Comparison of ENCODE assay signal across 17 mouse cellular contexts in genomic region chr2:22028569-22028968, GRCm38 (mm10).
A peak's percentile ranks its signal among the peaks of the same experiment; 100 is the strongest.
DNase-seq lines count a peak whose midpoint lies in the region; ATAC-seq and TF ChIP-seq lines count a peak whose summit lies in the region.
"Had no signal": no experiment of that assay in that cellular context is flagged by ENCODE, and none has a peak within 500 bp of the region (broad histone marks: within the 10 kb centered on the region; RNA-seq: fewer than 3 reads in every experiment).

No protein-coding gene starts in this region.

- peak overlapping the region; percentile 65; the same call in 1 of the 2 replicates for H3K27ac ChIP-seq in forebrain, embryonic 10.5 days
- no peak overlapping the region for H3K27ac ChIP-seq in forebrain, embryonic 16.5 days (ENCODE audit: low read length)
- peak overlapping the region; percentile 87 for H3K27ac ChIP-seq in forebrain, embryonic 13.5 days
- peak overlapping the region; percentile 89 for H3K27ac ChIP-seq in hindbrain, embryonic 13.5 days
- H3K27ac ChIP-seq in midbrain, embryonic 15.5 days: peak overlapping the region; percentile 71
- no peak overlapping the region for H3K27ac ChIP-seq in lung, postnatal 0 days (ENCODE audit: low read length)
- no peak overlapping the region for H3K27ac ChIP-seq in heart, embryonic 11.5 days (ENCODE audit: low read depth, low read length)
- H3K27ac ChIP-seq: gastrocnemius, adult 2 months; intestine, embryonic 15.5 days had no signal

- no peak for DNase-seq in forebrain, embryonic 10.5 days (ENCODE audit: extremely low spot score, low spot score)
- DNase-seq in lung, postnatal 0 days (ENCODE audit: low spot score): no peak
- no peak for DNase-seq in T-cell, adult 2 months (ENCODE audit: low spot score)
- DNase-seq: adrenal gland, postnatal 25 days; gastrocnemius, adult 2 months; liver; lung, postnatal 10 days; right cerebral cortex, postnatal 25 days; thymus, adult 2 months had no signal

- 81% methylated on average over 1 of the region's 1 CpGs for WGBS in forebrain, embryonic 10.5 days
- 51% methylated on average over 1 of the region's 1 CpGs for WGBS in forebrain, embryonic 16.5 days
- whole genome bisulfite sequencing in forebrain, embryonic 13.5 days: 55% methylated on average over 1 of the region's 1 CpGs
- 85% methylated on average over 1 of the region's 1 CpGs for WGBS in hindbrain, embryonic 13.5 days
- 77% methylated on average over 1 of the region's 1 CpGs for WGBS in midbrain, embryonic 15.5 days
- 50% methylated on average over 1 of the region's 1 CpGs for WGBS in lung, postnatal 0 days
- WGBS in heart, embryonic 11.5 days (ENCODE audit: insufficient replicate concordance): 65% methylated on average over 1 of the region's 1 CpGs

- no peaks in the 10 kb centered on the region for H3K9me3 ChIP-seq in forebrain, embryonic 10.5 days
- H3K9me3 ChIP-seq in forebrain, embryonic 16.5 days (ENCODE audit: control insufficient read depth, low read length): no peaks in the 10 kb centered on the region
- no peaks in the 10 kb centered on the region for H3K9me3 ChIP-seq in forebrain, embryonic 13.5 days (replicated peaks)
- H3K9me3 ChIP-seq in hindbrain, embryonic 13.5 days: no peaks in the 10 kb centered on the region
- no peaks in the 10 kb centered on the region for H3K9me3 ChIP-seq in midbrain, embryonic 15.5 days
- H3K9me3 ChIP-seq in lung, postnatal 0 days (ENCODE audit: low read length): no peaks in the 10 kb centered on the region
- no peaks in the 10 kb centered on the region for H3K9me3 ChIP-seq in heart, embryonic 11.5 days (replicated peaks; ENCODE audit: control insufficient read depth, low read length)
- H3K9me3 ChIP-seq: heart, embryonic 12.5 days; intestine, embryonic 15.5 days; megakaryocyte, embryonic 14.5 days had no signal

- H3K4me3 ChIP-seq in forebrain, embryonic 10.5 days: no peak overlapping the region
- H3K4me3 ChIP-seq in forebrain, embryonic 16.5 days (replicated peaks; ENCODE audit: low read length): no peak overlapping the region
- H3K4me3 ChIP-seq in forebrain, embryonic 13.5 days: no peak overlapping the region
- no peak overlapping the region for H3K4me3 ChIP-seq in hindbrain, embryonic 13.5 days
- H3K4me3 ChIP-seq in midbrain, embryonic 15.5 days: no peak overlapping the region
- H3K4me3 ChIP-seq in lung, postnatal 0 days (ENCODE audit: low read depth, low read length): no peak overlapping the region
- H3K4me3 ChIP-seq in heart, embryonic 11.5 days (ENCODE audit: low read depth, low read length): no peak overlapping the region
- H3K4me3 ChIP-seq: gastrocnemius, adult 2 months; heart, embryonic 12.5 days; intestine, embryonic 15.5 days; megakaryocyte, embryonic 14.5 days had no signal

- TF ChIP-seq EP300 in lung, postnatal 0 days (IDR thresholded peaks at IDR 0.05): no peak

- H3K36me3 ChIP-seq in forebrain, embryonic 10.5 days (replicated peaks): no peaks in the 10 kb centered on the region
- no peaks in the 10 kb centered on the region for H3K36me3 ChIP-seq in forebrain, embryonic 16.5 days (ENCODE audit: control insufficient read depth, insufficient read depth)
- no peaks in the 10 kb centered on the region for H3K36me3 ChIP-seq in forebrain, embryonic 13.5 days (ENCODE audit: poor library complexity, severe bottlenecking)
- no peaks in the 10 kb centered on the region for H3K36me3 ChIP-seq in hindbrain, embryonic 13.5 days
- no peaks in the 10 kb centered on the region for H3K36me3 ChIP-seq in midbrain, embryonic 15.5 days (replicated peaks)
- no peaks in the 10 kb centered on the region for H3K36me3 ChIP-seq in lung, postnatal 0 days (ENCODE audit: insufficient read depth, low read length)
- no peaks in the 10 kb centered on the region for H3K36me3 ChIP-seq in heart, embryonic 11.5 days (ENCODE audit: control insufficient read depth, insufficient read depth, low read length)
- H3K36me3 ChIP-seq: heart, embryonic 12.5 days; intestine, embryonic 15.5 days had no signal

- TF ChIP-seq CTCF in lung, postnatal 0 days (IDR thresholded peaks at IDR 0.05): no peak

- H3K4me2 ChIP-seq in forebrain, embryonic 16.5 days (ENCODE audit: low read length): no peak overlapping the region
- no peak overlapping the region for H3K4me2 ChIP-seq in forebrain, embryonic 13.5 days
- H3K4me2 ChIP-seq in hindbrain, embryonic 13.5 days: no peak overlapping the region
- no peak overlapping the region for H3K4me2 ChIP-seq in midbrain, embryonic 15.5 days
- H3K4me2 ChIP-seq in lung, postnatal 0 days (replicated peaks; ENCODE audit: low read depth, low read length): no peak overlapping the region
- no peak overlapping the region for H3K4me2 ChIP-seq in heart, embryonic 11.5 days
- H3K4me2 ChIP-seq: heart, embryonic 12.5 days; intestine, embryonic 15.5 days had no signal

- H3K27me3 ChIP-seq in forebrain, embryonic 10.5 days (ENCODE audit: poor library complexity, severe bottlenecking): no peaks in the 10 kb centered on the region
- no peaks in the 10 kb centered on the region for H3K27me3 ChIP-seq in forebrain, embryonic 16.5 days (replicated peaks; ENCODE audit: control insufficient read depth, insufficient read depth, low read length)
- H3K27me3 ChIP-seq in forebrain, embryonic 13.5 days: no peaks in the 10 kb centered on the region
- H3K27me3 ChIP-seq in hindbrain, embryonic 13.5 days: no peaks in the 10 kb centered on the region
- H3K27me3 ChIP-seq in midbrain, embryonic 15.5 days (replicated peaks): no peaks in the 10 kb centered on the region
- H3K27me3 ChIP-seq in lung, postnatal 0 days (replicated peaks; ENCODE audit: insufficient read depth, low read length): no peaks in the 10 kb centered on the region
- no peaks in the 10 kb centered on the region for H3K27me3 ChIP-seq in heart, embryonic 11.5 days (ENCODE audit: control insufficient read depth, insufficient read depth, low read length)
- H3K27me3 ChIP-seq: heart, embryonic 12.5 days; intestine, embryonic 15.5 days; megakaryocyte, embryonic 14.5 days had no signal

- H3K9ac ChIP-seq in forebrain, embryonic 16.5 days (replicated peaks; ENCODE audit: low read depth, low read length): no peak overlapping the region
- no peak overlapping the region for H3K9ac ChIP-seq in forebrain, embryonic 13.5 days
- no peak overlapping the region for H3K9ac ChIP-seq in hindbrain, embryonic 13.5 days
- H3K9ac ChIP-seq in midbrain, embryonic 15.5 days: no peak overlapping the region
- no peak overlapping the region for H3K9ac ChIP-seq in lung, postnatal 0 days (replicated peaks; ENCODE audit: low read depth)
- H3K9ac ChIP-seq in heart, embryonic 11.5 days (ENCODE audit: low read depth, low read length): no peak overlapping the region
- H3K9ac ChIP-seq: heart, embryonic 12.5 days; intestine, embryonic 15.5 days had no signal

- H3K4me1 ChIP-seq in forebrain, embryonic 10.5 days: peaks cover 12% of the 10 kb centered on the region
- H3K4me1 ChIP-seq in forebrain, embryonic 16.5 days (replicated peaks; ENCODE audit: control insufficient read depth, insufficient read depth, low read length): peaks cover 10% of the 10 kb centered on the region
- H3K4me1 ChIP-seq in forebrain, embryonic 13.5 days: peaks cover 24% of the 10 kb centered on the region
- H3K4me1 ChIP-seq in hindbrain, embryonic 13.5 days (replicated peaks): peaks cover 11% of the 10 kb centered on the region
- 0 out of 2 replicates have a peak, but pooled peaks cover 4% of the 10 kb centered on the region for H3K4me1 ChIP-seq in midbrain, embryonic 15.5 days
- no peaks in the 10 kb centered on the region for H3K4me1 ChIP-seq in lung, postnatal 0 days (ENCODE audit: insufficient read depth, low read depth, low read length)
- H3K4me1 ChIP-seq in heart, embryonic 11.5 days (ENCODE audit: control insufficient read depth, insufficient read depth, low read length): no peaks in the 10 kb centered on the region
- H3K4me1 ChIP-seq: heart, embryonic 12.5 days; intestine, embryonic 15.5 days; megakaryocyte, embryonic 14.5 days had no signal

- ATAC-seq in forebrain, embryonic 16.5 days: no peak
- no peak for ATAC-seq in forebrain, embryonic 13.5 days
- ATAC-seq in hindbrain, embryonic 13.5 days (ENCODE audit: low FRiP score): no peak
- ATAC-seq in midbrain, embryonic 15.5 days (replicated peaks): peak; percentile 69; the same call in 1 of the 2 replicates
- ATAC-seq in lung, postnatal 0 days: no peak
- ATAC-seq in heart, embryonic 11.5 days (replicated peaks; ENCODE audit: insufficient number of reproducible peaks, low FRiP score, low TSS enrichment): no peak
- ATAC-seq: intestine, embryonic 15.5 days had no signal

Comparison
In these comparisons a context has a peak if more than half of its experiments do, and no peak if none do; other contexts are left out.
1. H3K27ac ChIP-seq: peak in forebrain, embryonic 10.5 days (single experiment), forebrain, embryonic 13.5 days (single experiment), hindbrain, embryonic 13.5 days (single experiment) and midbrain, embryonic 15.5 days (single experiment); none in forebrain, embryonic 16.5 days (single experiment), lung, postnatal 0 days (single experiment) and heart, embryonic 11.5 days (single experiment).